Mouse (Mus musculus): ENCODE measurements around the gene Pcid2. TPM values are rescaled to one million over a fixed set of nuclear protein-coding genes. Genes with fewer than 3 reads are reported as not detected.
"Not testable (repeated sequence)": the region's sequence is repeated elsewhere in the genome, so short reads cannot be mapped to it uniquely, and the experiment has no call there.

Pcid2 gene
- polyA plus RNA-seq, 2 experiments from 2014 or later = 32.3 to 36.5 TPM

DNA sequence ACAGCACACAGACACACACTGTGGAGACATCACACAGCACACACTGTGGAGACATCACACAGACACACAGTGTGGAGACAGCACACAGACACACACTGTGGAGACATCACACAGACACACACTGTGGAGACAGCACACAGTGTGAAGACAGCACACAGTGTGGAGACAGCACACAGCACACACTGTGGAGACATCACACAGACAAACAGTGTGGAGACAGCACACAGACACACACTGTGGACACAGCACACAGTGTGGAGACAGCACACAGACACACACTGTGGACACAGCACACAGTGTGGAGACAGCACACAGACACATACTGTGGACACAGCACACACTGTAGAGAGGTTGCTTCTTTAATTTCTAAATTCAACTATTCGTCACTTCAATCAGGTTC, 29.7 kb downstream of the Pcid2 start:
- not testable (repeated sequence) for ATAC-seq

DNA sequence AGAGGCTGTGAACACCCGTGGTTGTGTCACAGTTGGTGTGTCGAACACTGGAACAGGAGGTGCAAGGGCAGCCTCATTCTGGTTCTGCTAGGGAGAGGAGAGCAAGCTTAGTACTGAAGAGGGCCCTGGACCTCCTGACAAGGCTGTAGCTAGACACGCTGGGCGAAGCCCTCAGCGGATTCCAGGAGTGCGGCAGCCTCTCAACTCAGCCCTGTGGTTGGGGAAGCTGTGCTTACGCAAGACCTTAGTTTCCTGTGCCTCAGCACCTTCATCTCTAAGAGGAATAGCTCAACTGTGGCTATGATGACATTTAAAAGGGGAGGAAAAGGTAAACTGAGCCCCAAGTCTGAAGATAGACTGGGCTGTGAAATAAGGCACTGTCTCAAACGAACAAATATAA, 30.2 kb downstream of the Pcid2 start:
- ATAC-seq = no peak

DNA sequence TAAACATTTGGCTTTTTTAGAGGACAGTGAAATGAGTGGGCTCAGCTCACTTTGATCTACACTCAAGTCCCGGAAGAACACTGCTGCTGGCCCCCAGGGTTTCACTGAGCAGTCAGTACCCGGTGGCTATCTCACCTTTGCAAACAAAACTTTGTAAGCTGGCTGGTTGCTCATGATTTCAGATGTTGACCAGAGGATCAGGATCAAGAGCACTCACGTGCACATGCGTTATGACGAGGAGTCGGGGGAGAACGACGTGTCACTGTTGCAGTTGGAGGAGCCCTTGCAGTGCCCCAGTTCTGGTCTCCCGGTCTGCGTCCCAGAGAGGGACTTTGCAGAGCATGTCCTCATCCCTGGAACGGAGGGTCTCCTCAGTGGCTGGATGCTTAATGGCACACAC, 32.0 kb downstream of the Pcid2 start:
- ATAC-seq = no peak

GRCm38 (mm10) chr8:13063112-13063511, 42.1 kb downstream of the Pcid2 start:
- ATAC-seq = no peak

DNA sequence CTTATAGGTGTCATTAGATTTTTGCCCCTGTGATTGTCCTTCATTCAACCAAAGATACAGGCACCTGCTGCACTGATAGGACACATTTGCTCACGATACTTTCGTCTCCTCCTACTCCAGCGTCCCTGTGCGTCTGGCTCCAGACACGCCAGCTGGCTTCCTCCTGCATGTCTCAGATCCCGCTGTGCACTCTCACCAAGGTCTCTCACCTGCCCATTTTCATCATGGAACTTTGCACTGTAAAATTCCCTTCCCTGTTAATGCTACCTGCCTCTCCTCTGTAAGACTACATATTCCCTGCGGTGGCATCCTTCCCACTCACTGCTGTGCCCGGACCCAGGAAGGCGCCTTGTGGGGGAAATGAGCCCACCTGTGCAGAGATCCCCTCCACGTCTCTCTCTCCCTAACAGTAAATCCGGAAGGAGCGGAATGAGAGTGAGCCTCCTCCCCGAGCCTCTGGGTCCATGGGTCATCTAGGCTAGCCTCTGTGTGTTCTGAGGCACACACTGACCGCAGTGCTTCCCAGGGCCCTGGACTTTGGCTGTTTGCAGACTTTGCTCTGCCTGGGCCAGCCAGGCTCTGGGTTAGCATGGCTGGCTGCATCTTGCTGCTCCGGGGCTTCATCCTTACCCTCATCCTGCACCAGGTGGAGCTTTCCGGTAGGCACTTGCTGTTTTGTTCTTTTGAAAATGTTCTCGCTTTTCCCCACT, 44.7 kb downstream of the Pcid2 start, which contains the start of gene Proz:
Proz (plus strand) TSS at position 474 of the 710 bp plus-strand sequence.
- no peak for ATAC-seq

GRCm38 (mm10) chr8:13057351-13057750, 47.9 kb downstream of the Pcid2 start:
- no peak for ATAC-seq

DNA sequence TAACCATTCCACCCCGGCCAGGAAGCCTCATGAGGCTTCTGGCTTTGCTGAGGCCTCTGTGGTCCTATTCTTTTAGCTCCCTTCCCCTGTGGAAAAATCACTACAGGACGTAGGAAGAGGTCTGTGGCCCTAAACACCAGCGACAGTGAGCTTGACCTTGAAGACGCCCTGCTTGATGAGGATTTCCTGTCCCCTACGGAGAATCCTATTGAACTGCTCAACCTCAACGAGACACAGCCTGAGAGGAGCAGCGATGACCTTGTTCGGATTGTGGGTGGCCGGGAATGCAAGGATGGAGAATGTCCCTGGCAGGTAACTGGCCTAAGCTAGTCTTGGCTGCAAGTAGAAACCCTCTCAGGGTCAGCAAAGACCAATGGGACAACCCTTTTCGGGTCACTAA, 54.7 kb downstream of the Pcid2 start:
- ATAC-seq = no peak

GRCm38 (mm10) chr8:13047652-13048051, 57.6 kb downstream of the Pcid2 start:
- no peak for ATAC-seq

DNA sequence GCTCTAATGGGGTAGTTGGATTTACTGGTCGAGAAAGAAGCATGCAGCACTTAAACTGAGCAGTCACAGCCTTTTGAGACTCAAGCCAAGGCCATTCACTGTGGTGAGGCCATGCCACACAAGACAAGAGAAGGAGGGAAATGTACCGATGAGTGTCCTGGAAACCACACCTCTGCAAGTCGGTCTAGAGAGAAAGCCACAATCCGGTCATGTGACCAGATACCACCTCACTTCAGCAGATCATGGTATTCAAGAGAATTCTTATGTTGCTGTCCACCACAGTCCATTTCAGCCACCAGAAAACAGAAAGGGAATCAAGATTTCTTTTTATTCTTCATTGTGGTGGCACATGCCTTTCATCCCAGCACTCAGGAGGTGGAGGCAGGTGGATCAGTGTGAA, 63.8 kb downstream of the Pcid2 start:
- no peak for ATAC-seq

GRCm38 (mm10) chr8:13039054-13039453, 66.2 kb downstream of the Pcid2 start:
- ATAC-seq = no peak

- no peak for ATAC-seq
Measured at GRCm38 (mm10) chr8:13037569-13037968, 67.7 kb downstream of the Pcid2 start.

- no peak for ATAC-seq
Measured at GRCm38 (mm10) chr8:13037015-13037414, 68.2 kb downstream of the Pcid2 start, which contains the start of gene F10. F10 (plus strand) TSS chr8:13037308.

GRCm38 (mm10) chr8:13036346-13036812, 68.9 kb downstream of the Pcid2 start:
- no peak for ATAC-seq

GRCm38 (mm10) chr8:13028482-13028881, 76.8 kb downstream of the Pcid2 start:
- no peak for ATAC-seq

GRCm38 (mm10) chr8:13027615-13028014, 77.6 kb downstream of the Pcid2 start:
- no peak for ATAC-seq

Other genes with a start within 250 kb of the Pcid2 start
- under 1 TPM in 1 of 2 experiments, not detected in 1; 0.40 TPM for gene Mcf2l, start 231.7 kb downstream of the Pcid2 start, polyA plus RNA-seq (2017; shearing (Covaris generic))
- not detected for gene F7, start 79.4 kb downstream of the Pcid2 start, polyA plus RNA-seq (2017; shearing (Covaris generic))
- gene F10, start 68.2 kb downstream of the Pcid2 start, polyA plus RNA-seq (2017; shearing (Covaris generic)) = not detected
- gene Proz, start 44.5 kb downstream of the Pcid2 start, polyA plus RNA-seq (2017; shearing (Covaris generic)) = 1 to 10 TPM; 1.6 to 2.4 TPM
- gene Cul4a, start 162 bp upstream of the Pcid2 start, polyA plus RNA-seq (2017; shearing (Covaris generic)) = 10 to 100 TPM; 10.9 to 16.6 TPM
- 10 to 100 TPM; 17.9 to 18.1 TPM for gene Lamp1, start 53.7 kb upstream of the Pcid2 start, polyA plus RNA-seq (2017; shearing (Covaris generic))
- gene Grtp1, start 95.2 kb upstream of the Pcid2 start, polyA plus RNA-seq (2017; shearing (Covaris generic)) = 1 to 10 TPM in 1 of 2 experiments, under 1 TPM in 1; 0.89 to 1.1 TPM
- not detected for gene Adprhl1, start 148.7 kb upstream of the Pcid2 start, polyA plus RNA-seq (2017; shearing (Covaris generic))
- gene Dcun1d2, start 182.7 kb upstream of the Pcid2 start, polyA plus RNA-seq (2017; shearing (Covaris generic)) = 10 to 100 TPM; 18.4 to 21.2 TPM
- gene Tmco3, start 182.7 kb upstream of the Pcid2 start, polyA plus RNA-seq (2017; shearing (Covaris generic)) = 10 to 100 TPM; 21.8 to 26.2 TPM
- gene Tfdp1, start 233.3 kb upstream of the Pcid2 start, polyA plus RNA-seq (2017; shearing (Covaris generic)) = 10 to 100 TPM; 51.8 to 56.6 TPM

All from activated CD4-positive, CD25-positive, alpha-beta regulatory T cell, adult 4 months (primary cell).